Mouse (Mus musculus) layer of hippocampus, adult 11-12 months (tissue): Measurements from ENCODE around the gene Gm10197.

Source experiments
- DNase-seq: peaks from one replicate; pipeline ENCODE4 v3.0.0; 2022; ENCODE audit warnings: low spot score

Gm10197 gene

DNA sequence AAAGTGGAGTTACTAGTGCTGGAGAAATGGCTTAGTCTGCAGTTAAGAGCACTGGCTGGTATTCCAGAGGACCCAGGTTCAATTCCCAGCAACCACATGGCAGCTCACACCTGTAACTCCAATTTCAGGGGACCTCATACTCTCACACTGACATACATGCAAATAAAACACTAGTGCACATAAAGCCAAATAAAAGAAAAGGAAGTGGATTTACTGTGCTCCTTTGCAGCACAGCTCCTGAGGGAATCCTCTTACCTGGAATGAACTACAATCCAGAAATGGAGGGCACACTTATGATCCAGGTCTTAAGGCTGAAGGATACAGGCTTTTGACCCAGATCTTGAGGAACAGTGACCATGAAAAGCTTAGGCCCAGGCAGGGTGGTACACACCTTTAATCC, 22.1 kb upstream of the Gm10197 start:
- DNase-seq = no peak

DNA sequence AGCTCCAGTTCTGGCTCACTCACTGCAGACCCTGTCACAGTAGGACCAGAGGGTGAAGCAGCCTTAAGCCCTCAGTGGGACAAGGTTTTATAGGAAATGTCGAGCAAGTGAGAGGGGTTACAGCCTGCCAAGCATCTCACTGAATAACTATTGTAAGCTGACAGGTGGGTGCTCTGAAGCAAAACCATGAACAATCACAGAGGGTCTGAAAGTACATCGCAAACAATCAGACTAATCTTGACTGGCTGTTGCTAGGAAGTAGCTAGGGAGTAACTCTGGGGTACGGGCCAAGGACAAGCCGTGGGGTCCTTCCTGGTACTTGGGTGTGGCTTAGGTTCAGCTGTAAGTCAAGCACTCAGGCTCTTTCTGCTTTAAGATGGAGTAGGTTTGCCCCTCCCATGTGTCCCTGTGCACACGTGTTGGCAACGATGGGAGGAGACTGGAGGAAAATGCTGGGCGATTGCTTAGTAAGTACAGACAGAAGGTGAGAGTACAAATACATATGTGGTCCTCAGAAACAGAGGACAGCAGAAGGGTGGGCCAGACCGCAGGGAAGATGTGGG, 21.3 kb upstream of the Gm10197 start:
- no peak for DNase-seq

DNA sequence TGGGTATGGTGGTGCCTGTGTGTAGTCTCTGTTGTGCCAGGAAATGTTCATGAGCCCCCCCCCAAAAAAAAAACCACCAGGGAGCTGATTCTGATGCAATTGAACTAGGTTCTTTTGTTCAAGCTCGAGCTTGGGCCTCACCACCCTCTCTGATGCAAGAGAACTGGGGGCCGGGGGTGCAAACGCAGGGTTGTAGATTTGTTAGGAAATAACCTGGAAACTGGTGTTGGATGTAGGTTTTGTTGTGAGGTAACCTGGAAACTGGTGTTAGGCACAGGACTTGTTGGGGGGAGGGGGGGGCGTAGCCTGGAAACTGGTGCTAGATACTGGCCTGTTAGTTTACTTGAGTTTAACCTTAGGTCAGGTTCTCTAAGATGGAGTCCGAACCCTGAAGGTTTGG, 20.2 kb upstream of the Gm10197 start:
- no peak for DNase-seq

DNA sequence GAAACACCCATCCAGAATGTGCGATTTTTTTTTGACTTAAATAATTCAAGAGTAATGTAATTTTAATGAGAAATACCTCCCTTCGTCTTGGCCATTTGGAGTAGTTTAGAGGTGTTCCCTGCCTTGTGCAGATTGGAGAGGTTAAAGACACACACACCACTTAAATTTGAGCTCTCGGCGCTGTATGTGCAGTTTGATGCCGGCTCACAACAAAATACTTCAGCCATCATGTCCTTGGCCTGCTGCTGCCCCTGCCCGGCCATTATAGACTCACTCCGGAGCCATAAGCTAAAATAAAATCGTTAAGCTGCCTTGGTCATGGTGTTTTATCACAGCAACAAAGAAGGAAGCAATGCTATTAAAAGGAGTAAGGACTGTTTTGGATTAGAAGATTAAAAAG, 19.8 kb upstream of the Gm10197 start:
- no peak for DNase-seq

DNA sequence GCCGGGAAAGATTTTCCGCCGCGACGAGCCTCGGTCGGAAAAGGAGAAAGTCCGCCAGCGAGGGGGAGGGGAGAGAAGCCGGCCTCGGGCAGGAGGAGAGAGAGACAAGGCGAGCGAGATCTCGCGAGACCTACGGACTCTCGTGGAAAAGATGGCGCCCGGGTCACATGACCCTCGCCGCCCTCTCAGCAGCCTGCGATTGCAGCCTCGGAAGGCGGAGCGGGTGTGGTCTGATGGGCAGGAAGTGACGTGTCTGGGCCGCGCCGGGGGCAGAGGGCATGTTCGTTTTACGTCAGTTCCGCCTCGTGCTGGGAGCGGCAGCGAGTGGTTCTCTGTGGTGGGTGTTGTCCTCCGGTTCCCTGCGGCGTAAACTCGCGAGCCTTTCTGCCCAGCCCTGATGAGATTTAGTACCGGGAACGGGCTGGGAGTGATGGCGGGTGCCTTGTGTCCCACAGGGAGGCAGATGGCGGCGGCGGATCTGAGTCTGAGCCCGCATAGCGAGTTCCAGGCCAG, 19.0 kb upstream of the Gm10197 start, which contains the start of gene Smndc1:
Smndc1 (minus strand) TSS at position 84 of the 513 bp plus-strand sequence.
- peak; percentile 99 for DNase-seq

DNA sequence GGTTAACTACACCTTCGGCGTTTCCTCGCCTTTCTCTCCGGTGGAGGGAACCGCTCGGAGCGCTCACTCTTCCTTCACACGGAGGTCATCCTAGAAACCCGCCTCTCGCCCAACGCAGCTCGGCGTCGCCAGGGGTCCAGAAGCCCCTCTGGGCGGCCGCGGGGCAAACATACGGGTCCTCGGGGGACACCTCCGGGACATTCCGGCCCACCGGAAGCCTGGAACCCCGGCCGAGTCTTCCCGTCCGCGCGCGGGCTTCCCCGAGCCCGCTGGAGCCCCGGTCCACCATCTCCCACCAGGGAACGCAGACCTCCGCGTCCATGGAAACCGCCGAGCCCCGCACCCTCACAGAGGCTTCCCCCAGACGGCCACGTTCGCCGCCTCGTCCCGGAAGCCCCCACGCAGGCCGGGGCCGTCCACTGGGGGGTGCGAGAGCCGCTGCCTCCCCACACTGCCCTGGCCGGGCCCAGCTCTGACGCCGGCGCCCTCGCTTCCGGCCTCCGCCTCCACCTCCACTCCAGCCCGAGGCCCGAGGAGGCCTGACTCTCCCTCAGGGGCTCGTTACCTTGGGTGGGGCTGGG, 18.4 kb upstream of the Gm10197 start:
- no peak for DNase-seq

DNA sequence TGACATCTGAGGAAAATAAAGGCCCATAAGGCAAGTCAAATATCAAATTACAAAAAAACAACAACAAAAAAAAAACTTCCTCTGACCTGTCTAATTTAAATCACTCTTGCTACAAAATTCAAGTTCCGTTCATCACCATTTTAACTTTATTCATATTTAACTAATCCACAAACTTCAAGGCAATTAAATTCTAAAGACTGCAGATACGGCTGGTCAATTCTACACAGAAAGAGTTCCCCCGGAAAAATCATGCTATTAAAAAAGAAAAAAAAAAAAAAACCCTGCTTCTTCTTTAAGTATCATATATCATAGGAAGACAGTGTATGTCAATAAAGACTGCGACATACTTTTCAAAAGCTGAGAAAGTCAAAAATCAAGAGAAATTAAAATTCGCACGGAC, 17.9 kb upstream of the Gm10197 start:
- DNase-seq = no peak

DNA sequence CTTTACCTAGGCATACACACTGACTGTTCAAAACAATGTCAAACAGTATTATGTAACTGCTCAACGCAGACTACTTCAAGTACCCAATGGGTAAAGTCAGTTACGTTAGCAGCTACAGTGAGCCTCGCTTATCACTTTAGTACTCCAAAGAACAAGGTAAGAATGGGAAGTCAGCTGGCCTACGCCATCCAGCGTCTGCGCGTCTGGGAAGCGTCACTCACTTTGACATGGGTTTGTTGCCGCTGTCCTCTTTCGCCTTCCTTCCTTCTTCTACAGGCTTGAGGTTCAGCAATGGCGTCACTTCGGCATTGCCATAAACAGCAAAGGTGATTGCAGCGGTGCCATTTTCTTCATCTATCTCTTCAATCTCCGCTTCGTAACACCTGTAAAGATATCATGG, 11.8 kb upstream of the Gm10197 start:
- no peak for DNase-seq

DNA sequence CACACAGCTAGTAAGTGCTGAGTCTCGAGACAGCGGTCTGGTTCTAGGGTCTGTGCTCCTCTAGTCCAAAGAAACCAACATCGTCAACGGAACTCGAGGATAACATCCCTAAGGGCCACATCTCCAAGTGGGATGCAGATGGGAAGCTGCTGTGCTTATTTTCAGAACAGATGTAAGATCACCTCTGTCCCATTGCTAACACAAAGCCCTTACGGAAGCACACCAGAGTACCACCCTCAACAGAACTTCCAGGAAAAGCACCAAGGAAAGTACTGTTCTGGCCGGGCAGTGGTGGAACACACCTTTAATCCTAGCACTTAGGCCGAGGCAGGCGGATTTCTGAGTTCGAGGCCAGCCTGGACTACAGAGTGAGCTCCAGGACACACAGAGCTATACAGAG, 6.9 kb upstream of the Gm10197 start:
- no peak for DNase-seq

DNA sequence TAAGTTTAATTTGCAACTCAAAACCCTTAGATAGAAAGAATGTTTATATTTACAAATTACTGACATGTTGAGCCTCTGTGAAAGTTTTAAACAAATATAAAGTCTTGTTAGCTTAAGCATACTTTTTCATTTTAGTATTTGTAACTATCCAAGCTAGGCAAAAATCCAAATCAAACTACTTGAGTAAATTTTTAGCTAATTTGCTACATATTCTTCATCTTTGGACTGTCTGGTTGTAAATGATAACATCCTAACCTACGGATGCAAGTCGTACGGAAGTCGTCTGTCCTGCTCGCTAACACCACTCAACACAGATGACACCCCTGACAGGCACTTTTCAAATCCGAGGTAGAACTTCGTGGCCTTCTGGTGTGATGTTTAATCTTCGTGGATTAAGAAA, 6.1 kb upstream of the Gm10197 start:
- no peak for DNase-seq

DNA sequence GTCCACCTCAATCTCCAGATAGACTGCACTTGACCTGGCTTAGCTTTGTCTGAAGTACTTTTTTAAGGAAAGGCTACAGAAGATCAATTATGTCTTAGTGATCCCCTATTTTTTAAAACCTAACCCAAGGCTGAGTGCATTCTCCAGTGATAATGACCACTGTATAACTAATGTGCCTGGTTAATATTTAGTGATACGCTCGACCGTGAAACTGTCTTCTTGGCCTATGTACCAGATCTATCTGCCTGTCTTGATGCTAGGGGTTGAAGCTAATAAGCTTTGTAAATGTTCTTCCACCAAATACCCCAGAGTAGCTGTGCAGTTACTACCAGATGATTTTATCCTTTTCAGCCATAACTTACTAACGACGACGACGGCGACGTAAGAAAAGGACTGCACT, 4.2 kb upstream of the Gm10197 start:
- no peak for DNase-seq

DNA sequence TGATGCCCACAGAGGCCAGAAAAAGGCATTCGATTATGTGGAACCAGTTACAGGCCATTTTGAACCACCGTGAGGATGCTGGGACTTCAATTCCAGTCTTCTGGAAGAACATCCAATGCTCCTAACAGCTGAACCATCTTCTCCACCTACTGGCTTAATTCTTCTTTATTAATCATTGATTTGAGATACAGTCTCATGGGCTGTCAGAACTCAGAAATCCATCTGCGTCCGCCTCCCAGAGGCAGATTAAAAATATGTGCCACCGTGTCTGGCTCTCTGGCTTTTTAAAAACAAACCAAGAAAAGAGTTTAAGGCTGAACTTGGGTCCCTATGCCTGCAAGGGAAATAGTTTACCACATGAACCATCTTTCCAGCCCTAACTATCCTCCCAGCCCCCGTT, 3.7 kb upstream of the Gm10197 start:
- no peak for DNase-seq

DNA sequence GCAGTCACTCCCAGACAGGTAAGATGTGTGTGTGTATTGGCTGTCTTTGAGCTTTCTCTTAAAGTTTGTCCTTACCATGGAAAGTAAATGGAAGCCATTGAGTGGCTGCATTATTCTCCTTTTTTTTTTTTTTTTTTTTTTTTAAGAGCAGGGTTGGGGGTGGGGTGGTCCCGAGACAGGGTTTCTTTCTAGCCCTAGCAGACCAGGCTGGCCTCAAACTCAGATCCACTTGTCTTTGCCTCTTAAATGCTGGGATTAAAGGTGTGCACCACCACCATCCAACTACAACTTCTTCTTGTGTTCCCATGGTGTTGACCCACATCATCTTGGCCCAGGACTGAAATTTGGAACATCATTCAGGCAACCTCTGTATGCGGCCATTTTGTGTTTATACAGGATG, 2.0 kb upstream of the Gm10197 start:
- DNase-seq = no peak

DNA sequence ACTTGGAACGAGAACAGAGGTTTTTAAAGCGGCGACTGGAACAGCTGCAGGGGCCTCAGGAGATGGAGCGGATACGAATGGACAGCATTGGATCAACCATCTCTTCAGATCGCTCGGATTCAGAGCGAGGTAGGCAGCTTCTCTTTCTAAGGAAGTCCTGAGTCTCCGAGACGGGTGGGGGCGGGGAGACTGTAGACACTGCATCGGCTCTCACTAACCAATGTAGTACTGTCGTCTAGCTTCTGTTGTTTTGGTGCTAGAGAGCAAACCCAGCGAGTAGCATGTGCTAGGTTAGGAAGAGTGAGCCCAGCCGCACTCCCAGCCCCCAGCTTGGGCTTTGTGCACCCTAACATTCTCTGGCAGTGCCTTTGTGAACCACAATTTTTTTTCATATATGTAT, 1.3 kb downstream of the Gm10197 start:
- DNase-seq = no peak

DNA sequence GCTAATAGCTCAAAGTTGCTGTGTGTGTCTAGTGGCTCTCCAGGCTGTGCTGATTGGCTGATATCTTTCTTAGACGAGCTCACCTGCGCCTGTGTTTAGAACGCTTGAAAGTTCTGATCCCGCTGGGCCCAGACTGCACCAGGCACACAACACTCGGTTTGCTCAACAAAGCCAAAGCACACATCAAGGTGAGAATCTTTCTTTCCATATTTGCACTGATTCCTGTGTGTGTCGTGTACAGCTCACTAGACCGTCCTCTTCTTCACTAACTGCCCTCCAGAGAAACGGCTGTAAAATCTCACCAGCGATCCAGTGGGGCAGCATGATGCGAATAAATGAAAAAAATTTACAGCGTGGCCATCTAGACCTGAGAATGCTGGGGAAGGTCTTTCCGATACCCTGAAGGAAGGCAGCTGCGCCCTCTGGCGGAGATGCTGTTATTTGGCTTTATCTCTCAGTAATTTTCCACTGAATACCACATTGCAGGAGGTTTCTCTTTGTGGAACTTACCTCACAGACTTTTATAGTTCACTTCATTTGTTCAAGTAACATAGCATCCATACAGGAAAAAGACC, 2.0 kb downstream of the Gm10197 start:
- peak; percentile 90 for DNase-seq

DNA sequence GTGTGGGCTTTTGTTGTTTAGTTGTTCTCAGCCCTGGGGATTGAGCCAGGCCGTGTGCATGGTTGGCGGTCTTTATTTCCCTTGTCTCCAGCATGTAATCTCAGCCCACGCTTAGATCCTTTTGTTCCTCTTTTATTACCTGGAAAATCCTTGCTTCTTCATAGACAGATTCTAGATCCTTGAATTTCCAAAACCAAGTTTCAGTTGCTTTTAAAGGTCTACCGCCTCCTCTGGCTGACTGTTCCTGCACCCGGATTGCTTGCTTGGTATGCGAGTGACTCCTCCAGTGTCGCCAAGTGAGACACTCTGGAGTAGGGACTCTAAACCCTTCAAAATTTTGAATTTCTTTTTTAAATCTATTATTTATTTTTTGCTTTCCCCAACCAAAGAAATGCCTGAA, 4.7 kb downstream of the Gm10197 start:
- DNase-seq = no peak

DNA sequence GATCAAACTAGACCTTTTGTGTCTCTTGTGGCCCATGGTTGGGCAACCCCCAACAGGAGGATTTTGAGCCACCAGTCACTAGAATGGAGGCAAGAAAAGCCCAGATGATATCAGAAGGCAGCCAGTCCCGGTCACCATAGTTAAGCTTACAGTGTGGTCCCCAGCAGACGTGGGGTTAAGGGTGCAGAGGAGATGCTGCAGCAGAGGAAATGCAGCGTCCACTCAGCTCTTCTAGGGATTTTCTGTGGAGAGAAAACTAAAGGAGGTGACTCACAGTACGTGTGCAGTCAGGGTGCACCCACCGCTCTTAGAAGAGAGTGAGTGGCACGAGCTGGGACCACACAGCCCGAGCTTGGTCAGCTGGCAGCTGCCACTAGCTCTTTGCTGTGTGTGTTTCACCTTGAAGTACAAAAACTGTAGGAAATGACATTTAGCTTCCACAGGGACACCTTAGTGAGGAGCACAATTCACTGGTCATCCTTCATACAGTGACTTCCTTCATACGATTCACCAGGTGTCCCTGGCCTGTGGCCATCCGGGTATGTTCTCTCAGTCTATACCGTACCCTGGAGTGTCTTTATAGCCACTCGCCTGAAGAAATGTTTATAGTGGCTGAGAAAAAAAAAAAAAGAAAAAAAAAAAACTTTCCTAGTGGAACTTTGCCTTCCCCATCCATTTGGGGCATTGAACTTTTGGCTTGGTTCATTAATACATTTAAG, 5.3 kb downstream of the Gm10197 start:
- no peak for DNase-seq

DNA sequence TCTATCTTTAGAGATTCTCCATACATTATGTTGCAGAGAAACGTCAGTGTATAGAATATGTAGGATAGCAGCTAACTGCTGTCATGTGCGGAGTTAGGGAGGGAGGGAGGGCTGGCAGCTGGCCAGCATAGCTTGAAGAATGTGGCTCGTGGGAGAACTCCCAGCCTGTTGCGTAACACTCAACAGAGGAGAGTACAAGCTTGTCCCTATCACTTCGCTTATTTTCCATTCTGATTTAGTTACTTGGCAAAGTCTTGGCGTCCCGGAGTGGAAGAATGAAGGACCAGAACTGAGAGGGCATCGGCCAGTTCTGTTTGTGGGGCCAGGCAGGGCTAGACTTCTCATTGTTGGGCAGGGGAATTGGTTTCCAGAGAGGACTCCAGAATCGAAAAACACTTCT, 6.6 kb downstream of the Gm10197 start:
- DNase-seq = peak; percentile 66

DNA sequence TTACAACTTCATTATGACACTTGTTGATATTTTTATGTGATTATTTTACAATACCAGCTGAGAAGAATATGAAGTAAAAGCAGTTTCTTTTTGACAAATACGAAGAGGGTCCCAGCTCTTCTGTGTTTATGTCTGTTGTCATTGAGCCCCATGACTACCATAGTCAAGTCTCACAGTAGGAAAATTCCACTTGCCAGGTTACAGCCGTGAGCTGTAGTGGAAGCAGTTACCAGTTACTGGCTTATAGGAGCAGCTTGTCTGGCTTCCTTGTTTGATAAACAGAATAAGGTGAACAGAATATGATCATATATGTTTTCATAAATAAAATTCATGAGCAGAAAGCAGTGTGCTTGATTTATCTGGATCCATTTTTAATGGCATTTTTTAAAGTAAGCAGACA, 7.0 kb downstream of the Gm10197 start:
- DNase-seq = no peak

DNA sequence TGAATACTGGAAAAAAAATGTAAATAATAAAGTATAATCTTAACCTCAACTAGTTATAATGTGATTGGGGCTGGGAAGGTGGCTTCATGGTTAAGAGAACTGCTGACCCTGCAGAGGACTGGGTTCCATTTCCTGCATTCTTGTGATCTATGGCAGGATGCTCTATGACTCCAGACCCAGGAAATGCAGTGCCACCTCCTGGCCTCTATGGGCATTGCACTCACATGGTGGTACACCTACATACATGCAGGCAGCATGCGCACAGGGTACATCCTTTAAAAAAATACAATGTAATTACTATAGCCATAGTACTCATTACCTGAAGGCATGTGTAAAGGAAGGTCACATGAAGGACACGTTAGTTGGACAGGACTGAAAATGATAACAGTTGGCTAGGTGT, 8.6 kb downstream of the Gm10197 start:
- DNase-seq = no peak

DNA sequence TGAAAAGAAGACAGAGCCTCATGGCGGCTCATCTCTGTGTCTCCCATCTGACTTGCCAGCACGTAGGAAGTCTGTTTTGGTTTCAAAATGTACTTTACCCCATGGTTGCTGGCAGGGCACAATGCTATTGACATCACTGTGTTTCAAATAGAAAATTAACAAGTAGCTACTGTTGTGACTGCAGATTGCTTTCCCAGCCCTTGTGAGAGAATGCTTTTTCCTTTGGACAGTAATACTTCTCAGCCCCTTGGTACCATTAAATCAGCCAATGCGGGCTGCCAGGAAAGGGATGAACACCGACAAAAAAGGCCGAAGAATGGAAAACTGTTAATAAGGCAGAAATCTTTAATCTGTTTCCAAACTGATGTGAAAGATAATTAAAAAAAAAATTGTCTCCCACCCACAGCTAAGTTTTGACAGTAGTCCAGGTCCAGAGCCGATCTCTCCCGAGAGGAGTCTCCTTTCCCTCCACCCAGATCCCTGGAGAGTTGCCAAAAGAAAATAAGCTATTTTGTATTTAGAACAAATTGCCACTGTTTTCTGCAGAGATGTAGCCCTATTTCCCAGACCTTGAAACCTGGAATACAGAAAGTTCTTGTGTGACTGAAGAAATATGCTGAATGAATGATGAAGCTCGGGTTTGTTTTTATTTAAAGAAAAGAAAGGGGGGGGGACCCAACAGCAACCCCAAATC, 11.2 kb downstream of the Gm10197 start:
- peak; percentile 81 for DNase-seq

DNA sequence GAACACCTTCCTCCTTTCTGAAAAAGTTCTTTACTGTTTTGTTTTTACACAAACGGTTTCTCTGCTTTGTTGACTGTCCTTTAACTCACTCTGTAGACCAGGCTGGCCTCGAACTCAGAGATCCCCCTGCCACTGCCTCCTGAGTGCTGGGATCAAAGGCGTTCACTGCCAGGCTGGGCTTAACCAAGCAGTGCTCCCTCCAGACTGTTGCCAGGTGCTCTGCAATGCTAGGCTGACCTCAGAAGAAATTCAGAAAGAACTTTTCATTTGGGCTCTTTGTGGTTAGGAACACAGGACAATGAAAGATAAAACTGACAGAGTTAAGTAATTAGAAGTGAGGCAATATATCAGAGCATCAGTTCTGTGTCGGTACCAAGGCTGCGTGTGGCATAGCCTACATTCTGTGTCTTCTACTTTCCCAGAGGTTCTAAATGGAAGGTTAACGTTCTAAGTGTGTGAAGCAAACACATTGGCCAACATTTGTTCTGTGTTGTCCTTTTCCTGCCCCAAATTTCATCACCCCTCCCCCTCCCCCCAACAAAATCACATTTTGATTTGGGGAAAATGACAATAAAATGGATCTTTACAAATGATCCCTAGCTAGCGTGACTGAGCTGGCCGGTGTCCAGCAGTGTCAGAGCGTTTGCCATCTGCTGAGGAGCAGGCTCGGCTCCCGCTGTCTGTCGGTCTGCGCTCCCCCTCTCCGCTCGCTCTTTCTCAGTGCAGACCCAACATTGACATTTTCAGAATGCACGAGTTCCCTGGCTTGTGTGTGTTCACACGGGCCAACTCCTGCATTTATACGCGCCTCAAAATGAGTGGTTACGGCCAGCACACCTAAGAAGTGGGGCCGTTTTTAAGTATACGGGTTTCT, 12.2 kb downstream of the Gm10197 start:
- peak; percentile 83 for DNase-seq
